Mouse (Mus musculus): ENCODE measurements around the gene Rab1a.
A peak's percentile ranks its signal among the peaks of the same experiment; 100 is the strongest.

GRCm38 (mm10) chr11:20249296-20250110 is 48.3 kb downstream of the Rab1a start, which contains the start of gene Cep68:
- TF ChIP-seq POLR2A (IDR thresholded peaks at IDR 0.05; ENCODE audit: borderline replicate concordance, extremely low read depth, low read depth, low read length) = peak; percentile 77
- TF ChIP-seq CTCF (IDR thresholded peaks at IDR 0.05; ENCODE audit: insufficient read depth, low read length) = no peak
